Mouse (Mus musculus): ENCODE data around the gene Plxna3. TPM values are rescaled to one million over a fixed set of nuclear protein-coding genes. Genes with fewer than 3 reads are reported as not detected.
A peak's percentile ranks its signal among the peaks of the same experiment; 100 is the strongest.

Plxna3 gene
- total and polyA plus RNA-seq, 3 experiments: 3.0 to 24.0 (median 18.8) TPM

GRCm38 (mm10) chrX:74293431-74293830, 35.4 kb upstream of the Plxna3 start:
- Histone ChIP-seq H3K36me3 (replicated peaks) (peaks cover 25% of the 10 kb centered on the region), H3K4me1 (ENCODE audit: insufficient read depth, low read depth, low read length) (peaks cover 11% of the 10 kb centered on the region), H3K27me3 (ENCODE audit: insufficient read depth, low read length) (no peaks in the 10 kb centered on the region), H3K4me3 (ENCODE audit: low read depth, low read length) (no peak overlapping the region; the same call in 1 of the 2 replicates), H3K9me3 (replicated peaks) (no peaks in the 10 kb centered on the region)
- TF ChIP-seq GATA2 (IDR thresholded peaks at IDR 0.05; ENCODE audit: borderline replicate concordance, low read depth, low read length) (no peak), TAL1 (conservative IDR thresholded peaks at IDR 0.05; ENCODE audit: low read depth, low read length) (peak; percentile 55; the same call in 1 of the 2 replicates), CTCF (IDR thresholded peaks at IDR 0.05; ENCODE audit: low read depth, low read length) (no peak)
- DNase-seq (ENCODE audit: low spot score) (no peak), ATAC-seq (ENCODE audit: extremely low read depth, insufficient number of reproducible peaks, low FRiP score, poor library complexity, severe bottlenecking) (no peak)

- DNase-seq (ENCODE audit: low spot score) (peak; percentile 55), ATAC-seq (ENCODE audit: extremely low read depth, insufficient number of reproducible peaks, low FRiP score, poor library complexity, severe bottlenecking) (peak; percentile 96)
- Histone ChIP-seq H3K36me3 (replicated peaks) (peaks cover 35% of the 10 kb centered on the region), H3K4me3 (ENCODE audit: low read depth, low read length) (peak within 1 kb of the TSS; percentile 87), H3K9me3 (replicated peaks) (no peaks in the 10 kb centered on the region), H3K27me3 (ENCODE audit: insufficient read depth, low read length) (no peaks in the 10 kb centered on the region), H3K4me1 (ENCODE audit: insufficient read depth, low read depth, low read length) (peaks cover 34% of the 10 kb centered on the region)
- no peak for TF ChIP-seq GATA2 (IDR thresholded peaks at IDR 0.05; ENCODE audit: borderline replicate concordance, low read depth, low read length)
- TF ChIP-seq POLR2AphosphoS5 (IDR thresholded peaks at IDR 0.05; ENCODE audit: insufficient replicate concordance, low read depth, low read length): no peak
- TF ChIP-seq GATA1 (IDR thresholded peaks at IDR 0.05; ENCODE audit: borderline replicate concordance, low read length): no peak
- no peak for TF ChIP-seq TAL1 (conservative IDR thresholded peaks at IDR 0.05; ENCODE audit: low read depth, low read length)
- TF ChIP-seq CTCF (IDR thresholded peaks at IDR 0.05; ENCODE audit: low read depth, low read length): no peak
These were observed 32.1 kb upstream of the Plxna3 start, which contains the start of gene Atp6ap1 for GRCm38 (mm10) chrX:74296538-74297448. Atp6ap1 (plus strand) TSS chrX:74297097.

- Histone ChIP-seq H3K9me3 (replicated peaks) (no peaks in the 10 kb centered on the region), H3K36me3 (replicated peaks) (peaks cover 51% of the 10 kb centered on the region), H3K27me3 (ENCODE audit: insufficient read depth, low read length) (no peaks in the 10 kb centered on the region), H3K4me3 (ENCODE audit: low read depth, low read length) (no peak overlapping the region; the same call in 1 of the 2 replicates), H3K4me1 (ENCODE audit: insufficient read depth, low read depth, low read length) (peaks cover 34% of the 10 kb centered on the region)
- no peak for DNase-seq (ENCODE audit: low spot score)
- TF ChIP-seq TAL1 (conservative IDR thresholded peaks at IDR 0.05; ENCODE audit: low read depth, low read length) (no peak), GATA2 (IDR thresholded peaks at IDR 0.05; ENCODE audit: borderline replicate concordance, low read depth, low read length) (no peak), POLR2AphosphoS5 (IDR thresholded peaks at IDR 0.05; ENCODE audit: insufficient replicate concordance, low read depth, low read length) (no peak), GATA1 (IDR thresholded peaks at IDR 0.05; ENCODE audit: borderline replicate concordance, low read length) (no peak), CTCF (IDR thresholded peaks at IDR 0.05; ENCODE audit: low read depth, low read length) (no peak)
- ATAC-seq (ENCODE audit: extremely low read depth, insufficient number of reproducible peaks, low FRiP score, poor library complexity, severe bottlenecking): no peak
These were observed 30.5 kb upstream of the Plxna3 start for GRCm38 (mm10) chrX:74298348-74298747.

DNA sequence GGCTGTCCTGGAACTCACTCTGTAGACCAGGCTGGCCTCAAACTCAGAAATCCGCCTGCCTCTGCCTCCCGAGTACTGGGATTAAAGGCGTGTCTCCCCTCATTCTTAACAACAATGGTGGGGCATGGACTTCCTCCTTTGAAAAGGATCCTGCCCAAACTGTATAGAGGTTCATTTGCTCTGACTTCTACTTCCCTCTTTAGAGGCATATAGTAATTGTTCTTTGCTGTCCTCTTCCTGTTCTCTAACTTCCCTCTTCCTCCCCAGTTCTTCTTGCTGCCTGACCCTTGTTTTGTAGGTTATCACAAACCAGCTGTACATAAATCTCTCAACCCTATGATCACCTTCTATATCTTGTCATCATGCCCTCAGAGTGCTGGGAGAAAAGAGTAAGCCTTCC, 29.1 kb upstream of the Plxna3 start:
- no peaks in the 10 kb centered on the region for H3K9me3 ChIP-seq (replicated peaks)
- TF ChIP-seq CTCF (IDR thresholded peaks at IDR 0.05; ENCODE audit: low read depth, low read length) (no peak), TAL1 (conservative IDR thresholded peaks at IDR 0.05; ENCODE audit: low read depth, low read length) (no peak), GATA1 (IDR thresholded peaks at IDR 0.05; ENCODE audit: borderline replicate concordance, low read length) (no peak), POLR2AphosphoS5 (IDR thresholded peaks at IDR 0.05; ENCODE audit: insufficient replicate concordance, low read depth, low read length) (no peak), GATA2 (IDR thresholded peaks at IDR 0.05; ENCODE audit: borderline replicate concordance, low read depth, low read length) (no peak)
- peaks cover 64% of the 10 kb centered on the region for H3K36me3 ChIP-seq (replicated peaks)
- DNase-seq (ENCODE audit: low spot score): no peak
- no peak for ATAC-seq (ENCODE audit: extremely low read depth, insufficient number of reproducible peaks, low FRiP score, poor library complexity, severe bottlenecking)
- no peak overlapping the region for H3K4me3 ChIP-seq (ENCODE audit: low read depth, low read length)
- peaks cover 46% of the 10 kb centered on the region for H3K4me1 ChIP-seq (ENCODE audit: insufficient read depth, low read depth, low read length)
- H3K27me3 ChIP-seq (ENCODE audit: insufficient read depth, low read length): no peaks in the 10 kb centered on the region

DNA sequence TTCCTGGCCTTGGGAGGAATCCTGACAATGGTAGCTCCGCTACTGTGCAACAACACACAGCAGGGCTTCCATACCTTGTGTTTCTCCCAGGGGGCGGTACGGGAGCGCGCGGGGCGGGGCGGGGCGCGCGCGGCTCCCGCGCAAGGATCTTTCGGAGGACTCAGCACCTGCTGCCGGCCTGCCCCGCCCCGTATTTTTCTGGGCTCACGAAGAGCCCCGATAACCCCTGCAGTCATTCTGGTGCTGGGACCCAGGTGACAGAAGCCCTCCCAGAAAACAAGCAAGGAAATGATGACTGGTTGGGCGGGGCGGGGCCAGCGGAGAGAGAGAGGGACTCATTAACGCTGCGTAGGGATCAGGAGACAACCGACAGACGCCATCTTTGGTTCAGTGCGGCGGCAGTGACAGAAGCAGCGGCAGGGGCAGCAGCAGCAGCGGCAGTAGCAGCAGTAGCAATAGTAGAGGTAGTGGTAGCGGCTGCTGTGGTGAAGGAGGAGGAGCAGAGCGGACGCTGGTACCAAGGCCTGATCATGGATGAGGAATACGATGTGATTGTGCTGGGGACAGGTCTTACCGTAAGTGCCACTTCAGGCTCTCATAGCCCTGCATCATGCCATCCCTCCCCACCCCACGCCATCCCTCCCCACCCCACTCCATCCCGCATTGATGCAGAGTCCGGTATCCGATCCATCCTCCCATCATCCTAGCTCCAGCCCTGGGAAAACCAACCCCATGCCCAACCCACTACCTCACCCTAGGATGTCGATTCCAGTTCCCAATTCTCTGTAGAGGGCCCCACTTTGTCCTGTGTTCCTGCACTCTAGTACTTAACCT, 23.8 kb upstream of the Plxna3 start, which contains the start of gene Gdi1:
Gene Gdi1 (plus strand): TSS at position 132 of the 834 bp plus-strand sequence.
- ATAC-seq (ENCODE audit: extremely low read depth, insufficient number of reproducible peaks, low FRiP score, poor library complexity, severe bottlenecking): peak; percentile 63
- H3K36me3 ChIP-seq (replicated peaks): peaks cover 85% of the 10 kb centered on the region
- DNase-seq (ENCODE audit: low spot score): peak; percentile 41

More for the DNA sequence above, 23.8 kb upstream of the Plxna3 start, which contains the start of gene Gdi1:
- peaks cover 34% of the 10 kb centered on the region for H3K4me1 ChIP-seq (ENCODE audit: insufficient read depth, low read depth, low read length)
- no peaks in the 10 kb centered on the region for H3K27me3 ChIP-seq (ENCODE audit: insufficient read depth, low read length)
- no peak for TF ChIP-seq GATA1 (IDR thresholded peaks at IDR 0.05; ENCODE audit: borderline replicate concordance, low read length)
- TF ChIP-seq POLR2AphosphoS5 (IDR thresholded peaks at IDR 0.05; ENCODE audit: insufficient replicate concordance, low read depth, low read length): no peak; the same call in 1 of the 2 replicates
- TF ChIP-seq GATA2 (IDR thresholded peaks at IDR 0.05; ENCODE audit: borderline replicate concordance, low read depth, low read length): no peak
- no peak for TF ChIP-seq CTCF (IDR thresholded peaks at IDR 0.05; ENCODE audit: low read depth, low read length)
- TF ChIP-seq TAL1 (conservative IDR thresholded peaks at IDR 0.05; ENCODE audit: low read depth, low read length): no peak
- no peaks in the 10 kb centered on the region for H3K9me3 ChIP-seq (replicated peaks)
- peak within 1 kb of the TSS; percentile 76 for H3K4me3 ChIP-seq (ENCODE audit: low read depth, low read length)

Data from G1E (cell line).